8 mouse cellular contexts compared by ENCODE assay signal in the genomic region with DNA sequence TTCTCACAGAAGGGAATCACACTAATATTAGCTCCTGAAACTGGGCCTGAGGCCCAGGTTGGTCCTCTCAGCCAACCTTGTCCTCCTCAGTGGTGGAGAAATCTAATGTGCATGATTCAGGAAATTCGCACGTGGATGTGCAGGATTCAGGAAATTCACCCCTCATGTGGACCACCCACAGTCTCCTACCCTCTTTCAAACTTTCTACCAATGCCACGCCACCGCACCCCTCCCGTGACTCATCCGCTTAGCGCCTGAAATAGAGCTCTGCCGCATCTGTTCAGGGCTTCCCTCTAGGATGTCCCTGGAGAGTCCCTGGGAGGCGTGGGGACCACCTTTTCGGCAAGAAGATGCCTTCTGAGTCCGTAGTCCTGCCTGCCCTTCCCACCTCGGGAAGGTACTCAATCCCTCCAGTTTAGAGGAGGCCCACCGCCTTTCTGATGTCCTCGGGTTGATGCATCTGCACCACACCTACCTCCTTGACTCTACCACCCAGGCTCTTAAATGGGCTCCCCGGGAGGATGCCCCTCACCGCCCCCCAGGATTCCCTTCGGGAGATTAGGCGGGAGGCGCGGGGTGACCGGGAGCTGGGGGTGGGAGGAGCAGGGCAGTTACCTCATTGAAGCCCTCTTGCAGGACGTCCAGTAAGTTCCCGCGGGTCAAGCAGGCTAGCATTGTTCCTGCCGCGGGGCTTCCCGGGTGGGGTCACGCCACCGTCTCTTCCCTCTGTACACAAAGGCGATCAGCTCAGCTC. TPM values are rescaled to one million over a fixed set of nuclear protein-coding genes. Genes with fewer than 3 reads are reported as not detected.
DNase-seq lines count a peak whose midpoint lies in the region; ATAC-seq and TF ChIP-seq lines count a peak whose summit lies in the region.

No protein-coding gene starts in this region.

- dilution Hi-C loops in CH12.LX (cut with MboI; ENCODE audit: extremely low pct_ligation_motif_present, extremely low pct_unique_long_range_greater_than_20kb, low sequenced_read_pairs), result no loop called here

- no peak overlapping the region for H3K27ac ChIP-seq in CH12.LX (ENCODE audit: insufficient read depth, low read depth)
- peak overlapping the region; percentile 85 for H3K27ac ChIP-seq in limb, embryonic 15.5 days

- H3K4me2 ChIP-seq in CH12.LX (ENCODE audit: insufficient read depth, low read depth, poor library complexity, severe bottlenecking), result peak overlapping the region; percentile 1
- peak overlapping the region; percentile 84 for H3K4me2 ChIP-seq in limb, embryonic 15.5 days

- H3K9ac ChIP-seq in CH12.LX (ENCODE audit: insufficient read depth, low read depth), result no peak overlapping the region
- peak overlapping the region; percentile 55 for H3K9ac ChIP-seq in limb, embryonic 15.5 days

- peak overlapping the region; percentile 44 for H3K4me3 ChIP-seq in erythroblast, embryonic 14.5 days (replicated peaks)
- peak overlapping the region in 1 of 3 experiments; percentile 7 for H3K4me3 ChIP-seq in CH12.LX (replicated peaks in 1 of 3; ENCODE audit: low read depth in 2 of 3, low read length in 2 of 3, poor library complexity in 1 of 3)
- H3K4me3 ChIP-seq in limb, embryonic 15.5 days, result peak overlapping the region; percentile 67

- TF ChIP-seq EP300 in CH12.LX (IDR thresholded peaks at IDR 0.05; ENCODE audit: low read length), result no peak

- no peak for ATAC-seq in erythroblast, adult 5-6 weeks (replicated peaks; ENCODE audit: low FRiP score, poor library complexity, severe bottlenecking)
- ATAC-seq in limb, embryonic 15.5 days (ENCODE audit: insufficient number of reproducible peaks, low FRiP score, low TSS enrichment, low read depth), result 0 out of 2 replicates have a peak, but pooled peaks have one; percentile 11

- H3K79me2 ChIP-seq in CH12.LX (replicated peaks; ENCODE audit: control insufficient read depth, extremely low read depth, insufficient read depth, poor library complexity, severe bottlenecking), result no peaks in the 10 kb centered on the region

- H3K9me3 ChIP-seq in erythroblast, embryonic 14.5 days (ENCODE audit: control insufficient read depth, low read length), result no peaks in the 10 kb centered on the region
- H3K9me3 ChIP-seq in CH12.LX (replicated peaks; ENCODE audit: low read length), result no peaks in the 10 kb centered on the region
- H3K9me3 ChIP-seq in limb, embryonic 15.5 days, result no peaks in the 10 kb centered on the region

- no peak for TF ChIP-seq RAD21 in CH12.LX (IDR thresholded peaks at IDR 0.05; ENCODE audit: low read depth, low read length)

- no peaks in the 10 kb centered on the region for H3K36me3 ChIP-seq in erythroblast, embryonic 14.5 days (ENCODE audit: control insufficient read depth)
- no peaks in the 10 kb centered on the region for H3K36me3 ChIP-seq in CH12.LX (replicated peaks in 1 of 2; ENCODE audit: control insufficient read depth in 1 of 2, insufficient read depth in 1 of 2, low read length in 1 of 2)
- H3K36me3 ChIP-seq in limb, embryonic 15.5 days, result no peaks in the 10 kb centered on the region

- peaks cover 49% of the 10 kb centered on the region for H3K27me3 ChIP-seq in erythroblast, embryonic 14.5 days (ENCODE audit: control insufficient read depth)
- no peaks in the 10 kb centered on the region for H3K27me3 ChIP-seq in CH12.LX (replicated peaks)
- H3K27me3 ChIP-seq in limb, embryonic 15.5 days, result no peaks in the 10 kb centered on the region

- peaks cover 4% of the 10 kb centered on the region for H3K4me1 ChIP-seq in erythroblast, embryonic 14.5 days (ENCODE audit: control insufficient read depth)
- peaks cover 0 to 7% of the 10 kb centered on the region in 2 experiments; a peak in 2 of 4 replicates for H3K4me1 ChIP-seq in CH12.LX (ENCODE audit: control insufficient read depth in 1 of 2, insufficient read depth in 2 of 2)
- peaks cover 47% of the 10 kb centered on the region for H3K4me1 ChIP-seq in limb, embryonic 15.5 days

- in situ Hi-C loops in CH12.LX (cut with MboI; ENCODE audit: low pct_ligation_motif_present, low pct_unique_long_range_greater_than_20kb, low sequenced_read_pairs), result no loop called here

- TF ChIP-seq POLR2A in CH12.LX (IDR thresholded peaks at IDR 0.05; ENCODE audit: low read depth, low read length), result no peak

- WGBS in limb, embryonic 15.5 days, result 2% methylated on average over 30 of the region's 30 CpGs

- no peak for DNase-seq in CH12.LX (ENCODE audit: extremely low read depth)
- peak; percentile 61 for DNase-seq in cerebellum, postnatal 36 days
- peak; percentile 35 for DNase-seq in heart, postnatal 4 days
- DNase-seq in right cerebral cortex, postnatal 14 days, result peak; percentile 70
- no peak for DNase-seq in B cell, adult 2 months

- TF ChIP-seq CTCF in CH12.LX (conservative IDR thresholded peaks at IDR 0.05 in 1 of 2, IDR thresholded peaks at IDR 0.05 in 1 of 2; ENCODE audit: low read depth in 2 of 2, low read length in 2 of 2), result no peak

TF ChIP-seq in CH12.LX, 34 proteins besides CTCF, POLR2A, EP300 and RAD21:
- TF ChIP-seq TCF12 (IDR thresholded peaks at IDR 0.05; ENCODE audit: low read depth, low read length), result no peak
- no peak for TF ChIP-seq E2F4 (IDR thresholded peaks at IDR 0.05; ENCODE audit: insufficient replicate concordance, low read depth, low read length)
- TF ChIP-seq CHD2 (IDR thresholded peaks at IDR 0.05; ENCODE audit: low read length), result no peak
- TF ChIP-seq KAT2A (IDR thresholded peaks at IDR 0.05; ENCODE audit: insufficient replicate concordance, low read length), result no peak
- TF ChIP-seq MEF2A (IDR thresholded peaks at IDR 0.05; ENCODE audit: borderline replicate concordance, low read depth, low read length), result no peak
- no peak for TF ChIP-seq TBP (conservative IDR thresholded peaks at IDR 0.05; ENCODE audit: low read depth, low read length)
- TF ChIP-seq SMC3 (IDR thresholded peaks at IDR 0.05; ENCODE audit: low read depth, low read length), result no peak
- TF ChIP-seq HCFC1 (IDR thresholded peaks at IDR 0.05; ENCODE audit: low read depth, low read length), result no peak
- no peak for TF ChIP-seq JUN (IDR thresholded peaks at IDR 0.05; ENCODE audit: insufficient read depth, low read depth, low read length)
- no peak for TF ChIP-seq POLR2AphosphoS2 (IDR thresholded peaks at IDR 0.05; ENCODE audit: low read depth, low read length)
- TF ChIP-seq USF1 (IDR thresholded peaks at IDR 0.05; ENCODE audit: low read depth, low read length), result no peak
- no peak for TF ChIP-seq NELFE (IDR thresholded peaks at IDR 0.05; ENCODE audit: low read depth, low read length)
- TF ChIP-seq ZMIZ1 (IDR thresholded peaks at IDR 0.05; ENCODE audit: low read depth, low read length), result no peak
- TF ChIP-seq SIN3A (IDR thresholded peaks at IDR 0.05; ENCODE audit: low read length), result no peak
- no peak for TF ChIP-seq USF2 (conservative IDR thresholded peaks at IDR 0.05; ENCODE audit: low read depth, low read length)

RNA-seq across cellular contexts. Expression of gene Dixdc1, which starts 12.0 kb away (rescaled TPM):
- polyA plus RNA-seq in erythroblast, embryonic 14.5 days (2012), result not detected in 2 replicates
- total RNA-seq in erythroblast, adult 5-6 weeks (2015; ENCODE audit: low replicate concordance), result not detected in 2 replicates
- total RNA-seq in erythroblast, adult 5-6 weeks (2017; ENCODE audit: low replicate concordance), result 0.68 TPM in 1 of 2 replicates, not detected in the other
- total RNA-seq in CH12.LX (2012; rRNA removed), result 0.04 and 0.13 TPM in 2 replicates
- total RNA-seq in CH12.LX (2014; rRNA removed), result 0.15 and 0.23 TPM in 2 replicates
- polyA plus RNA-seq in CH12.LX (2012; ENCODE audit: insufficient read length, low read depth), result 0.19 and 0.21 TPM in 2 replicates
- total RNA-seq in heart, postnatal 4 days (2021), result 10 to 100 TPM in 1 of 2 experiments, 1 to 10 TPM in 1; 9.9 to 10.1 TPM
- 13.9 and 14.1 TPM in 2 replicates for polyA plus RNA-seq in limb, embryonic 15.5 days (2015; fragmentation: Nextera tagmentation; extraction: Ambion mirVana)

RNA-seq across cellular contexts. Expression of gene 2310030G06Rik, which starts 19.0 kb away (rescaled TPM):
- not detected in 2 replicates for polyA plus RNA-seq in erythroblast, embryonic 14.5 days (2012)
- not detected in 2 replicates for total RNA-seq in erythroblast, adult 5-6 weeks (2015; ENCODE audit: low replicate concordance)
- total RNA-seq in erythroblast, adult 5-6 weeks (2017; ENCODE audit: low replicate concordance), result not detected in 2 replicates
- total RNA-seq in CH12.LX (2012; rRNA removed) (not detected in 2 replicates), CH12.LX (2014; rRNA removed) (not detected in 2 replicates)
- polyA plus RNA-seq in CH12.LX (2012; ENCODE audit: insufficient read length, low read depth), result not detected in 2 replicates
- 1 to 10 TPM; 5.2 to 6.3 TPM for total RNA-seq in heart, postnatal 4 days (2021)
- 5.6 and 6.7 TPM in 2 replicates for polyA plus RNA-seq in limb, embryonic 15.5 days (2015; fragmentation: Nextera tagmentation; extraction: Ambion mirVana)

RNA-seq across cellular contexts. Expression of gene Cryab, which starts 23.8 kb away (rescaled TPM):
- polyA plus RNA-seq in erythroblast, embryonic 14.5 days (2012), result not detected in 2 replicates
- total RNA-seq in erythroblast, adult 5-6 weeks (2015; ENCODE audit: low replicate concordance), result not detected in 2 replicates
- not detected in 2 replicates for total RNA-seq in erythroblast, adult 5-6 weeks (2017; ENCODE audit: low replicate concordance)
- not detected in 2 replicates for total RNA-seq in CH12.LX (2012; rRNA removed)
- total RNA-seq in CH12.LX (2014; rRNA removed), result not detected in 2 replicates
- polyA plus RNA-seq in CH12.LX (2012; ENCODE audit: insufficient read length, low read depth), result not detected in 2 replicates
- total RNA-seq in heart, postnatal 4 days (2021), result 1,000 to 10,000 TPM; 1,184 to 1,197 TPM
- polyA plus RNA-seq in limb, embryonic 15.5 days (2015; fragmentation: Nextera tagmentation; extraction: Ambion mirVana), result 123 and 265 TPM in 2 replicates

RNA-seq across cellular contexts. Expression of gene Hspb2, which starts 24.8 kb away (rescaled TPM):
- polyA plus RNA-seq in erythroblast, embryonic 14.5 days (2012), result not detected in 2 replicates
- total RNA-seq in erythroblast, adult 5-6 weeks (2015; ENCODE audit: low replicate concordance), result not detected in 2 replicates
- total RNA-seq in erythroblast, adult 5-6 weeks (2017; ENCODE audit: low replicate concordance), result not detected in 2 replicates
- total RNA-seq in CH12.LX (2012; rRNA removed) (not detected in 2 replicates), CH12.LX (2014; rRNA removed) (not detected in 2 replicates)
- not detected in 2 replicates for polyA plus RNA-seq in CH12.LX (2012; ENCODE audit: insufficient read length, low read depth)
- 100 to 1,000 TPM; 130 to 150 TPM for total RNA-seq in heart, postnatal 4 days (2021)
- 39.0 and 104 TPM in 2 replicates for polyA plus RNA-seq in limb, embryonic 15.5 days (2015; fragmentation: Nextera tagmentation; extraction: Ambion mirVana)

RNA-seq across cellular contexts. Expression of gene Fdxacb1, which starts 40.7 kb away (rescaled TPM):
- polyA plus RNA-seq in erythroblast, embryonic 14.5 days (2012), result 0.13 and 0.22 TPM in 2 replicates
- 2.5 and 5.8 TPM in 2 replicates for total RNA-seq in erythroblast, adult 5-6 weeks (2015; ENCODE audit: low replicate concordance)
- total RNA-seq in erythroblast, adult 5-6 weeks (2017; ENCODE audit: low replicate concordance), result 2.2 and 3.5 TPM in 2 replicates
- total RNA-seq in CH12.LX (2012; rRNA removed) (5.5 and 5.6 TPM in 2 replicates), CH12.LX (2014; rRNA removed) (9.5 and 10.6 TPM in 2 replicates)
- polyA plus RNA-seq in CH12.LX (2012; ENCODE audit: insufficient read length, low read depth), result 7.5 and 8.5 TPM in 2 replicates
- 1 to 10 TPM; 6.0 to 7.1 TPM for total RNA-seq in heart, postnatal 4 days (2021)
- 9.3 TPM in 2 replicates for polyA plus RNA-seq in limb, embryonic 15.5 days (2015; fragmentation: Nextera tagmentation; extraction: Ambion mirVana)

Comparison
In these comparisons a context has a peak if more than half of its experiments do, and no peak if none do; other contexts are left out.
1. DNase-seq: peak in cerebellum, postnatal 36 days (2 of 2), heart, postnatal 4 days (single experiment) and right cerebral cortex, postnatal 14 days (single experiment); none in CH12.LX (single experiment) and B cell, adult 2 months (0 of 2).
2. RNA of gene Dixdc1, which starts 12.0 kb away (total RNA-seq): 9.9 to 10.1 TPM in heart, postnatal 4 days; 0.68 TPM in erythroblast, adult 5-6 weeks and 0.04 to 0.23 TPM in CH12.LX; every median in the first group is over 4 times any median in the second.
3. RNA of gene 2310030G06Rik, which starts 19.0 kb away (total RNA-seq): 5.2 to 6.3 TPM in heart, postnatal 4 days; not detected in CH12.LX and not detected in erythroblast, adult 5-6 weeks; every median in the first group is over 4 times any median in the second.
4. RNA of gene Cryab, which starts 23.8 kb away (total RNA-seq): 1,184 to 1,197 TPM in heart, postnatal 4 days; not detected in CH12.LX and not detected in erythroblast, adult 5-6 weeks; every median in the first group is over 1,000 times any median in the second.